Mouse (Mus musculus) MEL (cell line): ENCODE data around the gene Gng7.

Source experiments
- CHD2 ChIP-seq: IDR thresholded peaks from 2 replicates; pipeline ENCODE4 v1.6.1; 2011; ENCODE audit warnings: low read length, improper control_type of control experiment
- CTCF ChIP-seq, 3 experiments: IDR thresholded peaks in 2 of 3; conservative IDR thresholded peaks in 1 of 3; 2 replicates each; pipeline ENCODE4 v1.5.1; 2011 to 2012; ENCODE audit warnings: low read length in 3 of 3, low read depth in 2 of 3, mild to moderate bottlenecking in 2 of 3, improper control_type of control experiment in 1 of 3, inconsistent platforms in 1 of 3, mixed read lengths in 1 of 3, moderate library complexity in 1 of 3; ENCODE audit not compliant: control insufficient read depth in 1 of 3, insufficient read depth in 1 of 3, poor library complexity in 1 of 3, severe bottlenecking in 1 of 3
- ELF1 ChIP-seq: IDR thresholded peaks from 2 replicates; pipeline ENCODE4 v1.6.1; 2014; ENCODE audit warnings: low read depth, mild to moderate bottlenecking, inconsistent platforms, low read length, improper control_type of control experiment, moderate library complexity
- EP300 ChIP-seq, 2 experiments: IDR thresholded peaks; 2 replicates each; pipeline ENCODE4 v1.6.1; 2011; ENCODE audit warnings: improper control_type of control experiment in 2 of 2, low read length in 2 of 2, low read depth in 1 of 2, mild to moderate bottlenecking in 1 of 2
- ETS1 ChIP-seq: IDR thresholded peaks from 2 replicates; pipeline ENCODE4 v1.6.1; 2012; ENCODE audit warnings: low read depth, mild to moderate bottlenecking, inconsistent platforms, low read length, improper control_type of control experiment, moderate library complexity
- GATA1 ChIP-seq: IDR thresholded peaks from 2 replicates; pipeline ENCODE4 v1.6.1; 2011; ENCODE audit warnings: low read depth, low read length, improper control_type of control experiment
- HCFC1 ChIP-seq: IDR thresholded peaks from 2 replicates; pipeline ENCODE4 v1.6.1; 2012; ENCODE audit warnings: low read depth, mild to moderate bottlenecking, inconsistent platforms, low read length, improper control_type of control experiment, moderate library complexity
- MXI1 ChIP-seq: IDR thresholded peaks from 2 replicates; pipeline ENCODE4 v1.6.1; 2011; ENCODE audit warnings: mild to moderate bottlenecking, low read depth, low read length, improper control_type of control experiment
- MYC ChIP-seq: IDR thresholded peaks from 2 replicates; pipeline ENCODE4 v1.6.1; 2011; ENCODE audit warnings: low read depth, mild to moderate bottlenecking, low read length, improper control_type of control experiment, moderate library complexity
- POLR2A ChIP-seq, 2 experiments: IDR thresholded peaks; 2 replicates each; pipeline ENCODE4 v1.6.1; 2011 to 2012; ENCODE audit warnings: low read length in 2 of 2, mild to moderate bottlenecking in 2 of 2, control low read depth in 1 of 2, improper control_type of control experiment in 1 of 2, low read depth in 1 of 2, moderate library complexity in 1 of 2; ENCODE audit not compliant: control insufficient read depth in 1 of 2, insufficient read depth in 1 of 2, poor library complexity in 1 of 2
- RCOR1 ChIP-seq: IDR thresholded peaks from 2 replicates; pipeline ENCODE4 v1.6.1; 2012; ENCODE audit warnings: low read depth, mild to moderate bottlenecking, inconsistent platforms, low read length, improper control_type of control experiment
- ZNF384 ChIP-seq: IDR thresholded peaks from 2 replicates; pipeline ENCODE4 v1.6.1; 2012; ENCODE audit warnings: low read depth, mild to moderate bottlenecking, inconsistent platforms, low read length, improper control_type of control experiment

DNA sequence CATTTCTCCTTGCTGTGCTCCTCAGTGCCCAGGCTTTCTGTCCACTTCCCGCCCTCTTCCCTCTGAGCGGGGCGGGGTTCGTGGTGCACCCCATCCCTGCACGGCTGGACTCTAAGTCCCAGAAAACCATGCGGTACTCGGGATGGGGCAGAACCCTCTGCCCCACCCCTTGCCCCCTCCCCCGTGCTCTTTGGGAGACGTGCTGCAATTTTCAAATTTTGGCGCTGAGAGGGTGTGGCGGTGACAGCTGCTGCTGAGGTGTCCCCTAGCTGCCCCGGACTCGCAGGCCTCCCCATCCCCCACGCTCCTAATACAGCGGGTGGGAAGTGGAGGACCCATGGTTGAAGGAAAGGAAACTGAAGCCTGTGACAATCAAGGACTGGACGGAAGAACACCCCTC is 92.8 kb downstream of the Gng7 start:
- TF ChIP-seq EP300 (IDR thresholded peaks at IDR 0.05; ENCODE audit: low read depth in 1 of 2, low read length in 2 of 2) (no peak), CHD2 (no peak), POLR2A (IDR thresholded peaks at IDR 0.05; ENCODE audit: control insufficient read depth in 1 of 2, insufficient read depth in 1 of 2, low read depth in 1 of 2, low read length in 2 of 2, poor library complexity in 1 of 2) (no peak), CTCF (IDR thresholded peaks at IDR 0.05 in 2 of 3, conservative IDR thresholded peaks at IDR 0.05 in 1 of 3; ENCODE audit: control insufficient read depth in 1 of 3, insufficient read depth in 1 of 3, low read depth in 2 of 3, low read length in 3 of 3, poor library complexity in 1 of 3, severe bottlenecking in 1 of 3) (no peak), GATA1 (no peak), ELF1 (no peak), MXI1 (no peak), RCOR1 (no peak), HCFC1 (no peak), ETS1 (no peak), ZNF384 (no peak), MYC (no peak)
